Mouse (Mus musculus) liver, embryonic 15.5 days (tissue): ENCODE measurements around the gene Hmox1. TPM values are rescaled to one million over a fixed set of nuclear protein-coding genes. Genes with fewer than 3 reads are reported as not detected.
A peak's percentile ranks its signal among the peaks of the same experiment; 100 is the strongest.

Experiments used
- ATAC-seq: fragments of 200-750 bp; cut with Nextera tagmentation; 2 replicates; pipeline ENCODE4 v1.8.0; 2017; ENCODE audit warnings: moderate number of reproducible peaks, mild to moderate bottlenecking, moderate library complexity; ENCODE audit not compliant: insufficient read depth
- H3K27ac ChIP-seq: fragments of 300-500 bp; sonication (generic); replicated peaks from 2 replicates; pipeline ENCODE4 v1.5.1; 2015; ENCODE audit warnings: mild to moderate bottlenecking, inconsistent platforms
- H3K27me3 ChIP-seq: fragments of 300-500 bp; sonication (generic); 2 replicates; pipeline ENCODE4 v1.6.1; 2015; ENCODE audit warnings: mild to moderate bottlenecking, inconsistent platforms
- H3K36me3 ChIP-seq: fragments of 300-500 bp; sonication (generic); replicated peaks from 2 replicates; pipeline ENCODE4 v1.6.1; 2015; ENCODE audit warnings: moderate library complexity, mild to moderate bottlenecking, inconsistent platforms
- H3K4me1 ChIP-seq: fragments of 300-500 bp; sonication (generic); replicated peaks from 2 replicates; pipeline ENCODE4 v1.6.1; 2015; ENCODE audit warnings: inconsistent platforms
- H3K4me2 ChIP-seq: fragments of 300-500 bp; sonication (generic); 2 replicates; pipeline ENCODE4 v1.6.1; 2015; ENCODE audit warnings: moderate library complexity, mild to moderate bottlenecking, inconsistent platforms
- H3K4me3 ChIP-seq: fragments of 300-500 bp; sonication (generic); replicated peaks from 2 replicates; pipeline ENCODE4 v1.5.1; 2015; ENCODE audit warnings: mild to moderate bottlenecking, inconsistent platforms
- H3K9ac ChIP-seq: fragments of 300-500 bp; sonication (generic); 2 replicates; pipeline ENCODE4 v1.6.1; 2015; ENCODE audit warnings: moderate library complexity, mild to moderate bottlenecking, inconsistent platforms
- H3K9me3 ChIP-seq: fragments of 300-500 bp; sonication (generic); replicated peaks from 2 replicates; pipeline ENCODE4 v1.6.1; 2016; ENCODE audit warnings: inconsistent platforms
- WGBS: fragments of 180-500 bp; shearing (Covaris S2); methylation state at CpG from one replicate; pipeline ENCODE4 v1.1.7; 2015; ENCODE audit warnings: mixed read lengths; ENCODE audit not compliant: insufficient replicate concordance; 5-methylcytosine and 5-hydroxymethylcytosine counted together
- polyA plus RNA-seq: library from polyadenylated mRNA; unstranded; fragments of >200 nt; fragmentation: Nextera tagmentation; extraction: Ambion mirVana; gene quantifications from 2 replicates; pipeline ENCODE4 v1.2.1, GENCODE M21; 2015

The Hmox1 gene
- polyA plus RNA-seq, 1 experiment from 2014 or later: 151 TPM

DNA sequence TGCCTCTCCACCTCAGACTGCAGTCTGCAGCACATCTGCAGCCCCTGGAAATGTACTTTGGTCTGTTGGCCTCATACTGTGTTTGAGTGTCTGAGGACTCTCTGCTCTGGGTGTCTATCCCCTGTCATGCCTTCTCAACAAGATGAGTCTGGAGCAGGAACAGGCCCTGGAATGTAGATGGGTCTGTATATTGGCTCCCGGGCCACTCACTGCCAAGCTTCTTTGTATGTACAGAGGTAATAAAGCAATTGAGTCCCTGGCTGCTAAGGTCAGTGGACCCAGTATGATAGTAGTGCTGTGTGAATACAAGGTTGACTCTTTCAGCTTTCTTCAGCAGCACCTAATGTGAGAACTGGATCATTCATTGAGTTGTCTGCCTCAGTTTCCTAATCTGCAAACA, 34.0 kb downstream of the Hmox1 start:
- WGBS: 82% methylated on average over 1 of the region's 1 CpGs
- peaks cover 94% of the 10 kb centered on the region for H3K36me3 ChIP-seq
- H3K4me3 ChIP-seq: no peak overlapping the region
- H3K9ac ChIP-seq: no peak overlapping the region
- no peaks in the 10 kb centered on the region for H3K27me3 ChIP-seq
- H3K27ac ChIP-seq: no peak overlapping the region
- ATAC-seq: no peak
- no peaks in the 10 kb centered on the region for H3K9me3 ChIP-seq
- H3K4me1 ChIP-seq: no peaks in the 10 kb centered on the region
- H3K4me2 ChIP-seq: no peak overlapping the region

DNA sequence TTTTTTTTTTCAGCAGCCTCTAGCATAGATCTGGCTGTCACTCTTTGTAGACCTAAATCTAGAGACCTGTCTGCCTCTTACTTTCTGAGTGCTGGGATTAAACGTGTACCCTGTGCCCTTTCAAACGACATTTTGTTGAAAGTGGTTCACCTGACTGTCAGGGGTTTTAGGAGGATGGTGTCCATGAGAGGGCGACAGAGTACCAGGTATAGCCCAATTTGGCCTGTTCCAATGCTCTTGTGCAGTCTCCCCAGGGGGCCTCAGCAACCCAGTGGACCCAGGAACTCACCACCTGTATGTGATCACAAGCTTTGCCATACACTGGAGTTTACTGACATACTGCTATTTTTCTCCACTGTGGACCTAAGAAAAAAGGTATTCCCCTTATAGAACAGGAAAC, 39.1 kb downstream of the Hmox1 start:
- no peak overlapping the region for H3K27ac ChIP-seq
- peaks cover 46% of the 10 kb centered on the region for H3K36me3 ChIP-seq
- no peak overlapping the region for H3K9ac ChIP-seq
- H3K9me3 ChIP-seq: no peaks in the 10 kb centered on the region
- H3K4me2 ChIP-seq: no peak overlapping the region
- peaks cover 27% of the 10 kb centered on the region for H3K4me1 ChIP-seq
- ATAC-seq: no peak
- no peaks in the 10 kb centered on the region for H3K27me3 ChIP-seq
- 14% methylated on average over 3 of the region's 3 CpGs for WGBS
- H3K4me3 ChIP-seq: no peak overlapping the region

DNA sequence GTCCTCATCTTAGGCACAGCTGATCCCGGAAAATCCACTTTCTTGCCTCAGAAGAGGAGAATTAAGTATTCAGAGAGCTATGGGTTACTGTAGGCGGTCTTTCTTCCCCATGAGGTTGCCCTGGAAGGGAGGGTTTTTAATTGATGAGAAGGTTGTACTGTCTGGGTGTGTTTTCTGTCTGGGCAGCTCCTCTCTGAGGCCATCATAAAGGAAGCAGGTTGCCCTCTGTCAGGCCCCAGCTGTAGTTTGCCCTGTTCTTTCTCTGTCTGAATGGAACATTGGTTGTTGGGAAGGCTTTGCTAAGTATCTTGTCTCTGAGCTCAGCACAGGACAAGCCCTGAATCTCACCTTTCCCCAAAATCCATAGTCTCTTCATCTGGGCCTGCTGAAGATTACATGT, 40.0 kb downstream of the Hmox1 start:
- Histone ChIP-seq H3K9ac (no peak overlapping the region), H3K4me1 (peaks cover 27% of the 10 kb centered on the region), H3K4me2 (no peak overlapping the region), H3K9me3 (no peaks in the 10 kb centered on the region), H3K27me3 (no peaks in the 10 kb centered on the region; the same call in 1 of the 2 replicates), H3K4me3 (no peak overlapping the region), H3K27ac (no peak overlapping the region), H3K36me3 (peaks cover 36% of the 10 kb centered on the region)
- WGBS: 87% methylated on average over 2 of the region's 2 CpGs
- ATAC-seq: no peak

DNA sequence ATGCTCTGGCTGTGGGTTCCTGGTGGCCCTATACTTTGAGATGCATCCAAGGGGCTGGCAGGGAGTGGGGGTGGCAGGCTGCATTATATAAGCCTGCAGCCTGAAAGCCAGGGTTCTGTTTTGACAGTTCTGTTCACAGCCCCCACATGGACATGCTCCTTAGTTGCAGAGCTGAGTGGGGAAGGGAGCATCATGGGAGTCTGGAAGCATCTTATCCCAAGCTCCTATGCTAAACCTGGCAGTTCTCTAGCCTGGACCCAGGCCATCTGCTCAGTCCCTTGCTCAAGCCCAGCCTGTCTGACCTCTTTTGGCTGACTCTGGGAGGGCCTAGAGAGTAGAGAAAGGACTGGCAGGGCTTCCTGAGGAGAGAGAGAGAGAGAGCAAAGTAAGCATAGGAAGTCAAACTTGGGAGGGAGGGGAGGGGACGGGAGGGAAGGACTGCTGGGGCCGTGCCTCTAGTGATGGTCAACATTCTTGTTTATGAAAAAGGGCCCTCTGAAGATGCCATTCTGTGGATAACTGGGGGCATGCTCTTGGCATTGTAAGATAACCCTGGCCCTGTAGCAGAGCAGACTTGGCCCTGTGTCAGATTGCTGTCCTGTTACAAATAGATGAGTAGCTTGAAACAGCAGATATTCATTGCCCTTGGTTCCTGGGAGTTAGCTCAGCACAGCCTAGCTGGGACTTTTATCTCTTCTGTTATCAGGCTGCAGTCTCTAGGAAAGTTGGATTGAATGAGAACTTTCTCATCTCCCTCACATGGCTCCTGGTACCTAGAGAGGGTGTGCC, 41.4 kb downstream of the Hmox1 start:
- H3K36me3 ChIP-seq: peaks cover 22% of the 10 kb centered on the region
- H3K27me3 ChIP-seq: no peaks in the 10 kb centered on the region; the same call in 1 of the 2 replicates
- WGBS: 21% methylated on average over 2 of the region's 2 CpGs
- H3K9me3 ChIP-seq: no peaks in the 10 kb centered on the region
- no peak overlapping the region for H3K4me2 ChIP-seq
- H3K27ac ChIP-seq: no peak overlapping the region
- no peak overlapping the region for H3K9ac ChIP-seq
- no peak overlapping the region for H3K4me3 ChIP-seq
- H3K4me1 ChIP-seq: peaks cover 27% of the 10 kb centered on the region
- ATAC-seq: peak; percentile 32

DNA sequence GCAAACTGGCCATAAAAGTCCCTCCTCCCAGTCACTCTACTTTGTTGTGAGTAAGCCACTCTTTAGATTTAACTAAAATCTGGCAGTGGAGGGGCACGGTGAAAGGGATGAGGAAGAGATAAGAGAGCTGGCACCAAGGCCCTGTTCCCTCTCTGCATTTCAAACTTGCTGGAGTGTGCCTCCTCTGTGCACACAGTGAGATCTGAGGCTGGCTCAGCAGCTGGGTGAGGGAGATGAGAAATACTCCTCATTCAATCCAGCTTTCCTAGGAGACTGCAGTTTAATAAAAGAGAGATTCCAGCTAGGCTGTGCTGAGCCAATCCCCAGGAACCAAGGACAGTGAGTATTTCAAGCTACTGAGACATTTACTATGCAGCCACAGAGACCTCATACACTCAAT, 42.3 kb downstream of the Hmox1 start:
- Histone ChIP-seq H3K27ac (0 out of 2 replicates have a peak overlapping the region, but pooled peaks have one; percentile 1), H3K4me1 (peaks cover 27% of the 10 kb centered on the region), H3K4me2 (no peak overlapping the region; the same call in 1 of the 2 replicates), H3K9me3 (no peaks in the 10 kb centered on the region), H3K27me3 (no peaks in the 10 kb centered on the region; the same call in 1 of the 2 replicates), H3K9ac (no peak overlapping the region), H3K36me3 (peaks cover 14% of the 10 kb centered on the region), H3K4me3 (no peak overlapping the region)
- ATAC-seq: no peak
- WGBS: 6% methylated on average over 1 of the region's 1 CpGs

DNA sequence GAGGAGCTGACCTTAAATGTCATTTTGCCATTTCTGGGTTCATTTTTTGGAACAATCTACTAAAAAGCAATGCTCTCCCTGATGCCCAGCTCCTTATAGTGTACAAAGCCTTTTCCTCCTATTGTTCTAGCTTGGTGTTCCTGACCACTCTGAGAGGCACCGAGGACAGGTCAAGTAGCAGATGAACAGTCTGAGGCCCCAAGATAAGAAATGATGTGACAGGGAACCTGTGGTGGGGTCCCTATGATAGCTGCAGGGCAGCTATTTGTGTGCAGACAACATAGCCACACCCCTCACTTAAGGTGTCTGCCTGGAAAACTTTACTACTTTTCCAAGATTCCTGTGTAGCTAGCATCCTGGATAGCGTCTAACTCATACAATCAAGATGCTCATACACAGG, 42.8 kb downstream of the Hmox1 start:
- Histone ChIP-seq H3K27ac (0 out of 2 replicates have a peak overlapping the region, but pooled peaks have one; percentile 1), H3K36me3 (peaks cover 12% of the 10 kb centered on the region), H3K4me1 (peaks cover 27% of the 10 kb centered on the region), H3K9me3 (no peaks in the 10 kb centered on the region), H3K9ac (no peak overlapping the region), H3K27me3 (no peaks in the 10 kb centered on the region; the same call in 1 of the 2 replicates), H3K4me3 (no peak overlapping the region), H3K4me2 (no peak overlapping the region; the same call in 1 of the 2 replicates)
- peak; percentile 46; the same call in 1 of the 2 replicates for ATAC-seq
- 28% methylated on average over 2 of the region's 2 CpGs for whole genome bisulfite sequencing

DNA sequence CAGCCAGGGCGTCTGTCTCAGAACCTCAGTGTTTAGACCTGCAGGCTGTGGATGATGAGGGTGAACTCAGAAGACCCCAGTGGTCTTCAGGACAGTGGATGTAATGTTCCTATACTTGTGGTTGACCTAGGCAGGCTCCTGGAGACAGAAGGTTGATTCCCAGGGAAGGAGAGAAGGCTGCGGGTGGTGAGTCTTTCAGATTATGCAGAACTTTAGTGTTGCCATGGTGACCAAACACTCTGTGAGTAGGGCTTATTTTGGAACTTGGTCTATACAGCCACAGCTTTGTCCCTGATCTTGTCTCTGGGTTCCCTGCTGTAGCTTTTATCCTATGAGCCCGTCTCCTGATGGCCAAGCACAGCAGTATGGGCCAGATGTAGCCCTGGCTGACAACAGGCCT, 44.1 kb downstream of the Hmox1 start:
- H3K4me1 ChIP-seq: peaks cover 27% of the 10 kb centered on the region
- WGBS: 61% methylated on average over 3 of the region's 3 CpGs
- no peak overlapping the region for H3K4me2 ChIP-seq

More for the DNA sequence above, 44.1 kb downstream of the Hmox1 start:
- Histone ChIP-seq H3K27ac (no peak overlapping the region), H3K9me3 (no peaks in the 10 kb centered on the region), H3K36me3 (0 out of 2 replicates have a peak, but pooled peaks cover 2% of the 10 kb centered on the region), H3K9ac (no peak overlapping the region), H3K27me3 (no peaks in the 10 kb centered on the region; the same call in 1 of the 2 replicates), H3K4me3 (no peak overlapping the region)
- ATAC-seq: no peak

Other genes starting within 250 kb of the Hmox1 start
- not detected in 2 replicates for gene Isx, start 220.4 kb upstream of the Hmox1 start, polyA plus RNA-seq
- gene Hmgxb4, start 100.3 kb upstream of the Hmox1 start, polyA plus RNA-seq: 11.0 and 11.5 TPM in 2 replicates
- gene Tom1, start 59.9 kb upstream of the Hmox1 start, polyA plus RNA-seq: 13.2 and 14.8 TPM in 2 replicates
- 154 and 161 TPM in 2 replicates for gene Mcm5, start 15.9 kb downstream of the Hmox1 start, polyA plus RNA-seq
- not detected in 2 replicates for gene Rasd2, start 120.3 kb downstream of the Hmox1 start, polyA plus RNA-seq